Mouse (Mus musculus) naive thymus-derived CD4-positive, alpha-beta T cell, adult 2 months (primary cell): Measurements from ENCODE around the gene Col27a1.

Experiments used
- DNase-seq: peaks from one replicate; pipeline ENCODE4 v3.0.0-alpha.2; 2011; ENCODE audit warnings: low read depth

Gene Col27a1

GRCm38 (mm10) chr4:63260506-63260905, 46.7 kb downstream of the Col27a1 start:
- no peak for DNase-seq

DNA sequence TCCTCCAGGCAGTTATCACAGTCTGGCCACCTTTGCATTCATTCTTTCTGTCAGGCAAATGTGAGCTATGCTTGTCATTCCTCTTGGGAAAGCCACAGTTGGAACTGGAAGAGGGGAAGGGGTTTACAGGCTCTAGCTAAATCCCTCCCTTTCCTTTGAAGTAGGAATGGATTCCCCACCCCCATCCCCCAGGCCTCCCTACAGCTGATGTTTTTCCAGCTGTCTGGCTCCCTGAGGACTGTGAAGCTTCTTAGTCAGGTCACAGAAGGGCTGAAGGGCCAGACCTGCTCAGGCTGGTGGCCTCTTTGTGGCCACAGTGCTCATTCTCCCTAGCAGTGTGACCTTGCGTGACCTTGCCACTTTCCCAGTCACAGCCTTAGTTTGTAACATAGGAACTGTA, 49.1 kb downstream of the Col27a1 start:
- no peak for DNase-seq

GRCm38 (mm10) chr4:63266276-63266675, 52.5 kb downstream of the Col27a1 start:
- DNase-seq, result no peak

GRCm38 (mm10) chr4:63267121-63267520, 53.3 kb downstream of the Col27a1 start:
- no peak for DNase-seq

- no peak for DNase-seq
Observed at GRCm38 (mm10) chr4:63267586-63267985, 53.8 kb downstream of the Col27a1 start.

DNA sequence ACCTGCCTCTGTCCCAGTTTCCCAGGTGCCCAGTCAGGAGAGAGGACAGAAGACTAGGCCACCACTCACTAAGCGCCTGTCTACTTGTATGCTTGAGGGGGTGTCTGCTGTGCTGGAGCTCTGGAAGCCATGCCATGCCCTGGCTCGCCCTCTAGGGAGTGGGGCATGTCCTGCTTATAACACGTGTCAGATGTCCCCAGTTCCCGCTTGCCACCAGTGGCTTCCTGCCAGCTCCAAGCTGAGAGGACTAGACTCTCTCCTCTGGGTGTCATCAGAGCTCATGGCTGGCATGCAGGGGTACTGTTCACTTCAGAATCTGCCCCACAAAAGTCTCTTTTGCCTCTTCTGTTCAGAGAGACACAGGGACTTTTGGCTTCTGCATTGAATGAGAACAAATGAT, 55.0 kb downstream of the Col27a1 start:
- DNase-seq, result no peak

DNA sequence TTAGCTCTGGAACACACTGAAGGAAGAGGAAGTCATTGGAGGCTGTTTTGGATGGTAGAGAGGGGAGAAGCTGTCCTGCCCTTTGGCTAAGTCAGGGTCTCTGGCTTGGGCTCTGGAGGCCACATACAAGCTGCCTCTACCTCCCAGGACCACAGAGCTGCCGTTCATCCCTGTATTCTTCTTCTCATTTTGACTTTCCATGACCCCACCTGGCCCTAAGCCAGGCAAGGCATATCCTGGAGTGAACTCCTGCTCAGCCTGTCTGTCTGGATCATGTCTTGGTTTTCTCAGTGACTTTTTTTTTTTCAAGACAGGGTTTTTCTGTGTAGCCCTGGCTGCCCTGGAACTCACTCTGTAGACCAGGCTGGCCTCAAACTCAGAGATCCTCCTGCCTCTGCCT, 60.7 kb downstream of the Col27a1 start:
- no peak for DNase-seq

- DNase-seq, result no peak
Observed at GRCm38 (mm10) chr4:63275251-63275650, 61.4 kb downstream of the Col27a1 start.

DNA sequence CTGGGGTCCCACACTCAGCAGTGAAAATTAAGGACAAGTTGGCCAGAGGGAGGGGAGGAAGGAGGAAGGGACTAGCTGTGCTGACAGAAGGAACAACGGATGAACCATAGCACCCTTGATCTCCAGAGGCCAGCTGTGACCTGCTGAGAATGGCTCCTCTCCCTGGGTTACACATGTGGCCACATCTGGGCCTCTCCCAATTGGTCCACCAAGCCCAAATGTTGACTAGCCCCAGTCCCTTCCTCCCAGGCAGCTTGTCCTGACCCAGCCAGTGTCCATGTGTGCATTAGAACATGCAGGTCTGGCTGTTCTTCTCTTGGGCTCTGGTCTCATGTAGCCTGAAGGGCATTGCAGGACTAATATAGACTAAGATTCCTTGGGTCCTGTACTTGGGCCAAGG, 62.8 kb downstream of the Col27a1 start:
- no peak for DNase-seq

GRCm38 (mm10) chr4:63278821-63279220, 65.0 kb downstream of the Col27a1 start:
- no peak for DNase-seq

DNA sequence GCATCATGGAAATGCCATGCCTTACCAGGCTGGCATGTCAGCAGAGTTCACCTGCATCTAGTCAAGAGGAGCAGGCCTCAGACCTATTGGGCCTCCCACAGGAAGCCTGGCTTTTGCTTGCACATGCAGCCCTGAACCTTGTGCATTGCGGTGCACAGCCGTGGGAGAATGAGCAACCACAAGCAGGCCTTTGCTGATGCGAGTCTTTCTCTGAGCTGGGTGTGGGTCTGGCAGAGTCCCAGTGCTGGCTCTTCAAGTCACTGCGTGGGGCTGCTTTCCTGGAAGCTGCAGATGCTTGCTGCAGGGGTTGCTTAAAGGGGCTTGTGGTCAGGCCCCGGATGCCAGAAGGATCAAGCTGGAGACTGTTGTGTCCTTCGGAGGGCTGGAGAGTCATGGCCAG, 67.9 kb downstream of the Col27a1 start:
- DNase-seq, result peak; percentile 2

DNA sequence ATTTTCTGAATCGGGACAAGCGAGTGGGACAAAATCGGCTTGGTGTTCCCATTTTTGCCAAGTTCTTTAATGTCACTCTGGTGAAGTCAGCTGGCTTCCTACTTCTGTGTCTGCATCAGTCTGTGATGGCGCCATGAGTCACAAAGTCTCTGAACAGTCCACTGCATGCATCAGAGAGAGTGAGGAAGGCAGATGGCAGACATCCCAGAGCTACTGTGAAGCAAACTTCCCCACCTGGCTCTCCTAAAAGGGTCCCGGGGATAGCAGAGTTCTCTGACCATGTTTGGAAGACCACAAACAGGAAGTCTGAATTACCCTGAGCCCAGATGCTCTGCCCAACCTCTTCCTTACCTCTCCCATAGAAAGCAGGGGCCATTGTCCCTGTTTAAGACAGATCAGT, 69.5 kb downstream of the Col27a1 start:
- DNase-seq, result no peak

- DNase-seq, result no peak
Observed at GRCm38 (mm10) chr4:63286034-63286433, 72.2 kb downstream of the Col27a1 start.

DNA sequence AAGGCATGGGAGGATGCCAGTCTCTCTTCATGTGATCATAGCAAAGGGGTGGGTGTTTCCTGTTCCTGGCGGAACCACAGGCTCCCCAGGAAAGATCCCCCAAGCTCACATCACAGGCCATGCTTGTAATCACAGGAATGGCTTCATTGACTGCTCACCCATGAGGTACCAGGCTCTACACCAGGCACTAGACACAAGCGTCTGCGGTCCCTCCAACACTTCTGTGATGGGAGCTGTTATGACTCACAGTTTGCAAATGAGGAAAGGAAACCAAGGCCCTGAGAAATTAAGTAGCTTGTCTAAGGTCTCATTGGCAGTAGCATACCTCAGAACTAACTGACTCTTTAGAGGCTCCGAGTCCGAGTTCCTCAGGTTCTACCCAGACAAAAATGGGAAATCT, 74.7 kb downstream of the Col27a1 start:
- DNase-seq, result no peak

DNA sequence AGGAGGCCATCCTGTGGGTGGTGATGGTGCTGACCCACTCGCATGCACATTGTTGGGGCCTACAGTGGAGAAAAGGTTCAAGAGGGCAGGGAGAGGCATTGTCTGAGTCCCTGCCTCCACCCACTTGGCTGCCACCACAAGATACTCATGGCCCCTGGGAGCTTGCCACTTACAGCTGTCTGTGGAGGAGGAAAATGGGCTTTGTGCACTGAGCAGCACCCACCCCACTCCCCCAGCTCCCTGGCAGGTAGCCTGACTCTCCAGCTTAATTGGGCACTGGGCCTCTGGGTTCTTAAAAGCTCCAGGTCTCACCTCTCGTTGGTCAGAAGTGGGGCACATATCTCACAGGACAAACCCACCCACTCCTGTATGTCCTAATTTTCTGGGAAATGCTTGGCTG, 76.3 kb downstream of the Col27a1 start:
- DNase-seq, result no peak

DNA sequence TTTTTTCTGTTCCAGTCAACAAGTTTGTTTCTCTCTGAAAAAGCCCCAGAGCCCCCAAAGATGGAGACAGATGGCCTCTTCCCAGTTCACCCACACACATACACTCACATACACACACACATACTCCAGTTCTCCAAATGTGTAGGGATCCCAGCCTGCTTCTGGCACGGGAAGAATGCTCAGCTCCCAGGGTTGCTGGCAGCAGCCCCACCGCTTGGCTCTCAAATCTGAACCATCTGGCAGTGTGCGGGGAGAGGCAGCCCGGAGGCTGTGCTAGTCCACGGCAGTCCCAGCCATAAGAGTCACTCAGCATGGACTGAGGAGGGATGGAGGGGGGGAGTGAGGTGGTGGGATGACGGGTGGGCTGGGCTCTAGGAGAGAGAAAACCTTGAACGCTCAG, 77.3 kb downstream of the Col27a1 start:
- no peak for DNase-seq

DNA sequence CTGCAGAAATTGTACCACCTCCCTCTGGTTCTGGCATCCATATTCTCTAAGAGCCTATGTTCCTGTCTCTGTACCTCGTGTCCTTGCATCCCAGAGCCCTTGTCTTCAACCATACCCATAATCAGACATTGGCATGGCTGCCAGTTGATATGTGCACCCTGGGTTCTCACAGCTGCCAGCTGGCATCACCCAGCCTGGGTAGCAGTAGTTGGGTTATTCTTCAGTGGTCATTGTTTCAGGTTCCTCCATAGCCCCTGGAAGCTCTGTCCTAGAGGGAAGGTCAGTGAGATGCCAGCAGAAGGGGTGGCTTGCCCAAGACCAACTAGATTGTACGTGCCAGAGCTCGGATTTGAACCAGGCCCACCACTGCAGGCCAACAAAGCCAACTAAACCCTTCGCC, 77.9 kb downstream of the Col27a1 start:
- no peak for DNase-seq

DNA sequence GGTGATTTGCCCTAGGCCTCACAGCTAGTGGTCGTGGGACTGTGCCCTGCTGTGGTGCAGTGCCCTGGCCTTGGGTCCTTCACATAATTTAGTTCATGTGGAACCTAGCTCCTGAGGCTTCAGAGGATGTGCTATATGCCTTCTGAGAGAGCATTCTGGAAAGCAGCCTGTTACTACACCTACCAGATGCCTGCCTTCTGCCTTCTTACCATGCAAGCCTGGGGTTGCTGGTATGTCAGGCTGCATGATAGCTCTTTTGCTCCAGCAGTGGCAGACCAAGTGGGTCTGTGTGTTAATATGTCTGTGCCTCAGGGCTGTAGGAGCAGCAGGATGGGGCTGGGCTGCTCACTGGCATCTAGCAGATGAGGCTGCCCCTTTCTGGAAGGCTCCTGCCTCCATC, 81.8 kb downstream of the Col27a1 start:
- no peak for DNase-seq

GRCm38 (mm10) chr4:63296263-63296662, 82.5 kb downstream of the Col27a1 start:
- DNase-seq, result no peak

GRCm38 (mm10) chr4:63296876-63297275, 83.1 kb downstream of the Col27a1 start:
- no peak for DNase-seq

GRCm38 (mm10) chr4:63298191-63298590, 84.4 kb downstream of the Col27a1 start:
- DNase-seq, result no peak

GRCm38 (mm10) chr4:63302641-63303040, 88.8 kb downstream of the Col27a1 start:
- no peak for DNase-seq

DNA sequence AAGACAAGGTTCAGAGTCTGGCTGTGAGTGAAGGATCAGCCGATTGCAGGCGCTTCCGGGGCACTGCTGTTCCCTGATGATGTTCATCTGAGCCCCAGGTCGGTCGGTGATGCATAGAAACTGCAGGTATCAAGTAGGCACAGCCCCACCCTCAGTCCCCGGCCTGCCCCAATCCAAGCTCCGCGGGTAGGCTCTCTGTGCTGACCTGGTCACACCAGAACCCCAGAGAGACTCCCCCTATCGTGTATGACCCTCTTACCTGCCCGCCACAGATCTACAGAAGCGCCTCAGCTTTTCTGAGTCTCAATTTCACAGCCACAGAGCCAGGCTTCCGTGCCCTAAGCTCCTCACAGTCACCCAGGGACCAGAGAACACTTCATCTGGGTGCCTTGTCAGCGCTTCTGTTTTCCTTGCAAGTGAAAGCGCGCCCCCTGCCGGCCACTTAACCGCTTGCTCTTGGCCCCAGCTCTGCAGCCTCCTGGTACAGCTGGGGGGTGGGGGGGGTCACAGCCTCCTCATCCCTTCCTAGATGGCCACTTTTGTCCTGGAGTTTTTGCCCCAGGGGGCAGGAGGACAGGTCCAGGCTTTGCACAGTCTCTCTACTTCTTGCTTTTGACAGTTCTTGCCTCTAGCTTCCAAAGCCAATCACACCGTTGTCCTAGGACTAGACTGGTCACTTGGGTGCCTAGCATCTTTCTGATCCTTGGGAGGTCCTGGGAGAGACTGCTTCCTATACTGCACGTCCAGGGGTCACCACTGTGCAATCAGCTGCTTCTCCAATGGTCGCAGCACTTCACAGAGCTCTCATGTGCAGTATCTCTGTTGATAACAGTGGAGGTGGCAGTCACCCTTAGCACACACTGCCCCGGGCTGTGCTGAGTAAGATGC, 93.6 kb downstream of the Col27a1 start:
- peak; percentile 80 for DNase-seq

- DNase-seq, result no peak
Observed at GRCm38 (mm10) chr4:63308316-63308715, 94.5 kb downstream of the Col27a1 start.
